Mouse (Mus musculus) heart, postnatal 10 days (tissue): Measurements from ENCODE around the gene Ppp1r3e. TPM values are rescaled to one million over a fixed set of nuclear protein-coding genes. Genes with fewer than 3 reads are reported as not detected.

Experiments used
- DNase-seq, 2 experiments: peaks; one replicate each; pipeline ENCODE4 v3.0.0; 2021
- intact Hi-C: fragments of 180-260 bp; cut with DNase I; formaldehyde crosslinking; loops from one replicate; pipeline ENCODE4 v1.15.1; 2025
- total RNA-seq, 2 experiments: library from RNA; stranded (reverse); gene quantifications; 2 replicates each; pipeline ENCODE4 v1.2.3; 2021

Ppp1r3e gene
- total RNA-seq, 2 experiments from 2014 or later = 5.6 to 6.2 TPM

GRCm38 (mm10) chr14:54883154-54884021 lies 6.0 kb upstream of the Ppp1r3e start, which contains the start of the genes Bcl2l2 and Gm20521:
Gene Bcl2l2 (plus strand): TSS chr14:54883377.
Gene Gm20521 (plus strand): TSS chr14:54883441.
- DNase-seq = peak; percentile 88 to 89
- intact Hi-C loops = no loop called here

DNA sequence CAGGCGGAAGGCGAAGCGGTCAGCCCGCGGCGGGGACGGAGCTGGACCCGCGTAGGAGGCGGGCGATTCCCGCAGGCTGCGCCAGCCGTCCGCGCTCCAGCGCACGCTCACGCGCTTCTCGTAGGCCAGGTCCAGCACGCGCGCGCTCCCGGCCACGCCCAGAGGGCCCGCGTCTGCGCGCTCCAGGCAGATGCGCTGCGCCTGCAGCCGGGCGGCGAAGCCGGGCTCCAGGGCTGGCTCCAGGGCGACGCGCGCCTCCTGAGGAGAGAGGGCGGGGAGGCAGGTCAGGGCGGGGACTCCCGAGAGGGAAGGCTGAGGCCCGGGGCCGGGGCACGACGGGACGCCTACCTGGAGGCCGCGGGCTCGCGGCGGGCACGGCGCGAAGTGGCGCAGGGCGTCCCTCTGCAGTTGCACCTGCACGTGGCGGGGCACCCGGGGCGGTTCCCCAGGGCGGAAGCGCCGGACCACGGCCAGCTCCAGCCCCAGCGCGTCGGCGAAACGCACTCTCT lies 757 bp downstream of the Ppp1r3e start:
- intact Hi-C loops = no loop called here
- peak; percentile 89 to 91 for DNase-seq

- peak in 1 of 2 experiments; percentile 33 for DNase-seq
- intact Hi-C loops = loop anchor here (1.0 kb wide), 1 partner anchor 13 kb away; no protein-coding TSS in a partner anchor
Observed at GRCm38 (mm10) chr14:54875844-54876538, 1.4 kb downstream of the Ppp1r3e start.

DNA sequence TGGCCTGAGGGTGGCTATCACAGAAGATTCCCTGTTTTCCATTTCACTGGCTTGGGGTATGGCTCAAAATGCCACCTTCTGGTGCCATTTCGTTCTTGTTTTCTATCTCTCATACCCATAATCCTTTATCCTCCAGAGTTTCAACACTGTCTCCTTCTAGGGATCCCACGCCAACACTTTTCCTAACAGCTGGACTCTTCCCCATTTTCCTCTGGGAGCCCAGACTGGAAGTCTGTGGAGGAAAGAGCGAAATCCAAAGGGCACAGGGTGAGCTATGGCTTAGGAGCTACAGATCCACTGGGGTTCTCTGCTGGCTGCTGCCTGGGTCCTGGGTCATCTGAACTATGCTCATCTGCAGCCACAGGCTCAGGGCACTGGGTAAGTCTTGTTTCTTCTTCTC lies 3.2 kb downstream of the Ppp1r3e start:
- intact Hi-C loops = no loop called here
- DNase-seq = no peak

DNA sequence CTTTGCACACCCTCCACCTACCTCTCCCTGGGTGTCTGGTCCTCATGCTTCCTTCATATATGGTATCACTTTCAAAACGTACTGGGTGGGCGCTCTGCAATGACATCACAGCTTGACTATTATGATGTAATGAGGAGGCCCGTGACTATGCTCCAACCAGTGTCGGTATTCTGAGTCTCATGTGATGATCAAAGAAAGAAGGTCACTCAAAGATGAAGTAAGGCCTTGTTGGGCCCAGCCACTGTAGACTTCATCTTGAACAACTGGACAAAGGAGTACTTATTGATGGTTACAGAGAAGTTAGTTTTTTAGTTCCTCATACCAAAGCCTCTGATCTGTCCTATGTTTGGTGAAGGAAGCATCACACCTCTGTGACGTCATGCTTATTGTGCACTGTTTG lies 6.5 kb downstream of the Ppp1r3e start, which contains the start of gene Homez:
Homez (minus strand) TSS at position 101 of the 400 bp plus-strand sequence.
- intact Hi-C loops = no loop called here
- DNase-seq = no peak

GRCm38 (mm10) chr14:54868026-54868425 lies 9.3 kb downstream of the Ppp1r3e start:
- DNase-seq = no peak
- intact Hi-C loops = no loop called here

DNA sequence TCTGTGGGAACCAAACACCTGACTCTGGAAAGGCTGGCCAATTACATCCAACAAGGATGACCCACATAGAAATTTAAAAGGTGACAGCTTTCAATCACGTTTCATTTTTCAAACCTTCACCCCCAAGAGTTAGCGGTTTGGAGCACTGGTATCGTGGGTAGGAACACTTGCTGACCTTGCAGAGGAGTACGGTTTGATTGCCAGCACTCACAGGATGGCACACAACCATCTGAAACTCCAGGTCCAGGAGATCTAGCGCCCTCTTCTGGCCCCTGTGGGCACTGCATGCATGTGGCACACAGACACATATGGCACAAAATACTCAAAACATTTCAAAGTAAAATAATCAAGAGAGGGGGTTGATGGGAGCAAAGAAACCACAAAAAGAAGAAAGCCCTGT lies 10.4 kb downstream of the Ppp1r3e start:
- no peak for DNase-seq
- intact Hi-C loops = no loop called here

DNA sequence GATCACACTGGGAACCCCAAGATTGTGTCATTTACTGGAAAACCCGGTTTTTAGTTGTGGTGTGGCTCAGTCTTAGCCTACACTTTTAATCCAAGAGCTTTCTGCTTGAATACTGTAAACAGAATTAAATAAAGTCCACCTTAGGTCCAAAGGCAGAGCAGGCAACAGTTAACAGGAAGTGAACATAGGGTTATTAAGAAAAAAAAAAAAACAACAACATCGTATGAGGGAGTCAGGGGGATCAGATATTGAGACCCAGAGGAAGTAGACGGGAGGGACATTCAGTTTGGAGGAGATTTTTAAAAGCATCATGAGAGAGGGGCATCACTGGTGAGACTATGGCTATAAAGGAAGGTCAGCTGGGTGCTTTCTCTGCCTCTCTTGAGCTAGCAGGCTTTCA lies 11.1 kb downstream of the Ppp1r3e start:
- intact Hi-C loops = no loop called here

DNA sequence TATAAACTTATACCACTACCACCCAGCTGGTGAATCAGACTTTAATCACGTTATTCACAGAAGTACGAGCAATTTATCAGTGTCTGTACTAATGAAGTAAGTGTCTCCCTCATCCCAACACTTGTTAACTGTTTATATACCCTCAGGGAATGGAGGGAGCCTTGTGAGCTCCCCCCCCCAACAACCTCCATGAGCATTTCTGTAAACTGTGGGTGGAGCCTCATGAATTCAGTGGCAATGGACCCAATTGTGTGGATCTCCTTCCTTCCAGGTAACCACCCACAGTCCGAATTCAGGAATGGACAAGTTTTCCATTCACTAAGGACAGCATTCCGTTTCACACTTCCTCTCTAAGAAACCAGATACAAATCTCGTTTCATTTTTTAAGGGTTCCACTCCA lies 11.7 kb downstream of the Ppp1r3e start:
- intact Hi-C loops = no loop called here
- no peak for DNase-seq

More for the DNA sequence above, 11.1 kb downstream of the Ppp1r3e start:
- DNase-seq = no peak

GRCm38 (mm10) chr14:54864313-54865036 lies 12.9 kb downstream of the Ppp1r3e start:
- intact Hi-C loops = no loop called here
- DNase-seq = no peak

DNA sequence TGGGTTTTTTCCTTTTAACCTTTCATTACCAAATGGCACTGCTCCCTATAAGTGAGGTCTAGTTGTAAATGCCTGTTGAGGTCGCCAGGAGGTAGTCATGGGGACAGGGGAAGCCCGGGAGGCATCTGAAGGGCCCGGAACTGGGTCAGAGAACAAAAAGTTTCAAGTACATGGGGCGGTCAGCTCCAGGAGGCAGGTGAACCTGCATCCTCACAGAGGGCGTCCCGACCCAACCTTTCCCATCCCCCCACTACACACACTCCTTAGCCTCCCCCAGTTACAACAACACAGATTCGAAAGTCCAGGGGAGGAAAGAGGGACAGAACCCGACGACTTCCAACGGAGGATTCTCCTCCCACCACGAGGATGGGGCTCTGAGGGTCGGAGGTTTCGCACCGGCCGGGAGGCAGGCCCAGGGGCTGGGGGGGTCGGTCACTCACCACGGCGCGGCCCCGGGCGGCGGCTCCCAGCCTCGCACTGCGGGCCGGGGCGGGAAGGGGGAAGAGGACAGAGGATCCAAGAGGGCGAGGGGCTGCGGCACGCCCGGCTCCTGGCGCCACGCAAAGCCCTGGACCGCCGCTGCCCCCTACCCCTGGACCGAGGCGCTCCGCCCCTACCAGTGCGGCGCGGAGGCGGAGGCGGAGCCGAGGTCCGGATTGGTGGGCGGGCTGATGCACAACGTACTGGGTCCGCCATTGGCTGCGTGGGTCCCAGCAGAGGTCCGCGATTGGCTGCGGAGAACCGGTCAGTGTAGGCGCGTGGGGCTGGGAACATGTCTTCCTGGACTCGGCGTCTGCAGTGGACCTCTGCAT lies 13.6 kb downstream of the Ppp1r3e start:
- intact Hi-C loops = loop anchor here (1.0 kb wide), 1 partner anchor 12 kb away; no protein-coding TSS in a partner anchor
- DNase-seq = peak; percentile 95

- intact Hi-C loops = loop anchor here (1.0 to 2.0 kb wide), 2 partner anchors 18 to 146 kb away; no protein-coding TSS in a partner anchor
- peak; percentile 44 to 71 for DNase-seq
Observed at GRCm38 (mm10) chr14:54860511-54860910, 16.8 kb downstream of the Ppp1r3e start.

DNA sequence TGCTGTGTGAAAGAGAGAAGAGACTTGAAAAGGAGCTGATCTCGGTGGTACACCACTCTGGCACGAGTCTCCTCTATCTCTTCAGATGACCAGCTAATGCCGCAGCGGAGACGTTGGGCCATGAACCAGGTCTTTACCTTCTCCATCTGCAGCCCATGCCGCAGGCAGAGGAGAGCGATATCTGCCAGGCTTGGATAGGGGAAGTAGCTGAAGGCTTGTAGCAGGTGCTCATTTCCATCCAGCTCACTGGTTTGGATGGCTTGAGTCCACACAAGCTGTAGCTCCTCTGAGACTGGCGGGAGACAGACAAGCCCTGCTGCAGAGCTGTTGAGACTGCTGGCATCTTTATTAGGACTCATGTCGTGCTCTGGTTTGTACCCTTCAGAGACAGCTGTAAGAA lies 19.5 kb downstream of the Ppp1r3e start:
- intact Hi-C loops = no loop called here
- DNase-seq = no peak

- DNase-seq = no peak
- intact Hi-C loops = no loop called here
Observed at GRCm38 (mm10) chr14:54856703-54857102, 20.6 kb downstream of the Ppp1r3e start.

GRCm38 (mm10) chr14:54855726-54856125 lies 21.6 kb downstream of the Ppp1r3e start:
- DNase-seq = no peak
- intact Hi-C loops = no loop called here

- peak; percentile 5 to 22 for DNase-seq
- intact Hi-C loops = loop anchor here (2.0 to 5.0 kb wide), 3 partner anchors 17 to 259 kb away; partner anchors contain the start of gene Ngdn
Observed at GRCm38 (mm10) chr14:54843461-54843860, 33.9 kb downstream of the Ppp1r3e start.

- intact Hi-C loops = no loop called here
- no peak for DNase-seq
Observed at GRCm38 (mm10) chr14:54823716-54824115, 53.6 kb downstream of the Ppp1r3e start.
